Mouse (Mus musculus) cerebellum, adult 2 months (tissue): ENCODE measurements around the gene Ubqln4. TPM values are rescaled to one million over a fixed set of nuclear protein-coding genes. Genes with fewer than 3 reads are reported as not detected.

ENCODE experiments used
- DNase-seq, 2 experiments: peaks; one replicate each; pipeline ENCODE4 v3.0.0; 2021
- H3K27ac ChIP-seq: fragments of 200-500 bp; 2 replicates; pipeline ENCODE4 v1.5.1; 2012; ENCODE audit warnings: low read length, control low read depth, inconsistent platforms; ENCODE audit not compliant: insufficient read depth
- H3K27me3 ChIP-seq: fragments of 200-500 bp; 2 replicates; pipeline ENCODE4 v1.6.1; 2012; ENCODE audit warnings: inconsistent platforms, mild to moderate bottlenecking, low read length, moderate library complexity; ENCODE audit not compliant: control insufficient read depth, insufficient read depth
- H3K4me1 ChIP-seq: fragments of 200-500 bp; 2 replicates; pipeline ENCODE4 v1.6.1; 2011; ENCODE audit warnings: low read length; ENCODE audit not compliant: control insufficient read depth, insufficient read depth
- H3K4me3 ChIP-seq: fragments of 200-500 bp; replicated peaks from 2 replicates; pipeline ENCODE3; 2011; ENCODE audit warnings: mild to moderate bottlenecking, low read depth, low read length, control low read depth; ENCODE audit not compliant: insufficient read depth
- CTCF ChIP-seq: fragments of 200-500 bp; IDR thresholded peaks from 2 replicates; pipeline ENCODE4 v1.5.1; 2011; ENCODE audit warnings: low read depth, mild to moderate bottlenecking, control low read depth, low read length, moderate library complexity, borderline replicate concordance; ENCODE audit not compliant: insufficient read depth
- POLR2A ChIP-seq: fragments of 200-500 bp; IDR thresholded peaks from 2 replicates; pipeline ENCODE4 v1.6.1; 2011; ENCODE audit warnings: low read length, control low read depth, borderline replicate concordance; ENCODE audit not compliant: insufficient read depth
- WGBS: fragments of 180-500 bp; shearing (Covaris S2); methylation state at CpG from one replicate; pipeline ENCODE4 v1.1.7; 2018; 5-methylcytosine and 5-hydroxymethylcytosine counted together
- polyA plus RNA-seq: library from polyadenylated mRNA; depleted of rRNA; stranded (reverse); fragments of >200 nt; gene quantifications from 2 replicates; pipeline ENCODE4 v1.2.3, GENCODE M21; 2012; rRNA removed

Ubqln4 gene
- polyA plus RNA-seq, result 86.4 and 87.3 TPM in 2 replicates

DNA sequence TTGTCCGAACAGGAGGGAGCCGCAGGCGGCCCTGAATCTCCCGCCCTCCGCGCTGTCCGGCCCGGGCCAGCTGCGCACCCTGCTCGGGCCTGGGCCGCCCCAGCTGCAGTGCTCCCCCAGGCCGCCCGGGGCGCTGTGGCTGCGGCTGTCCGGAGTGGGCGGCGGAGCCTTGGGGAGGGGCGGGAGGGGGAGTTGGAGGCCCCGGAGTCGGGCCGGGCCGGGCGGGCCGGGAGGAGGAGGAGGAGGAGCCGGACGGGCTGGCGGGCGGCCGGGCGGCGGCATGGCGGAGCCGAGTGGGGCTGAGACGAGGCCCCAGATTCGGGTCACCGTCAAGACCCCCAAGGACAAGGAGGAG is at the start of gene Ubqln4:
Ubqln4 (plus strand) TSS at position 234 of the 355 bp plus-strand sequence.
- Histone ChIP-seq H3K27me3 (no peaks in the 10 kb centered on the region), H3K27ac (peak within 1 kb of the TSS; percentile 84), H3K4me1 (peaks cover 18% of the 10 kb centered on the region), H3K4me3 (peak within 1 kb of the TSS; percentile 93)
- 1% methylated on average over 36 of the region's 37 CpGs for WGBS
- DNase-seq, result peak; percentile 89 to 92
- peak; percentile 37; the same call in 1 of the 2 replicates for TF ChIP-seq POLR2A
- TF ChIP-seq CTCF, result peak; percentile 62

DNA sequence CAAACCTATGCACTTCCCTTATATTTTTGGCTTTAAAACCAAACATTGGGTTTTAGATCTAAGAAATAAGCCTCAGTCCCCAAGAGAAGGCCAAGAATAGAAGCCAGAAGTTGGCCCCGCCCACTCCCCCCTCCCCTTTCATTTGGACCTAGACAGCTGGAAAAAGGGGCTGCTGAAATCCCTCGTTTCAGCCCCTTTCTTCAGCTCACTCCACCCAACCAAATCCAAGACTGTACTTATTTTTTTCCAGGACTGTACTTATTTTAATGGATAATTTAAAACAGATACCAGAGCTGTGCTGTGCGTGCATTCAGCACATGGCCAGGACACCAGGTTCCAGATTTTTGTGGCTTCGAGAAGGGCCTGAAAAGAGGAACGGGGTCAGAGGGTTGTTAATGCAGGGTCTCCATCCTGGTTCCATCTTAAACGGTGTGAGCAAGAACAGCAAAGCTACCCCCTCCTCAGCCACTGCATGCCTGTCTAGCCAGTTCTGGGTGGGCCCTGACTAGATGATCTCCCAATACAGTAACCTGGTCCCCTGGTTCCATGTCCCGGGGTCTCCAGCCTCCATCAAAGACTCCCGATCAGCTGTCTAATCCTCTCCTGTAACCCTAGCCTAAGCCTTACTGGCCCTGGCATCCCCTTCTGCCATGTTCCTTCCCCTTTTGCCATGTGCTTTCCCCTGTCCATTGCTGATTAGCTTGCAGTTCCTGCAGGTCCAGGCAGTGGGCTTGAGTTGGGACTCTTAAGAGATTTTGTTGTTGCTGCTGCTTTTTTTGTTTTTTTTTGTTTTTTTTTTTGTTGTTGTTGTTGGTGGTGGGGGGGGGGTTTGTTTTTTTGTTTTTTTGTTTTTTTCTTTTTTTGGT is 49.4 kb upstream of the Ubqln4 start:
- Histone ChIP-seq H3K4me1 (peaks cover 14% of the 10 kb centered on the region), H3K4me3 (no peak overlapping the region), H3K27ac (no peak overlapping the region), H3K27me3 (no peaks in the 10 kb centered on the region)
- 64% methylated on average over 8 of the region's 8 CpGs for WGBS
- TF ChIP-seq CTCF (no peak), POLR2A (no peak)
- no peak for DNase-seq

DNA sequence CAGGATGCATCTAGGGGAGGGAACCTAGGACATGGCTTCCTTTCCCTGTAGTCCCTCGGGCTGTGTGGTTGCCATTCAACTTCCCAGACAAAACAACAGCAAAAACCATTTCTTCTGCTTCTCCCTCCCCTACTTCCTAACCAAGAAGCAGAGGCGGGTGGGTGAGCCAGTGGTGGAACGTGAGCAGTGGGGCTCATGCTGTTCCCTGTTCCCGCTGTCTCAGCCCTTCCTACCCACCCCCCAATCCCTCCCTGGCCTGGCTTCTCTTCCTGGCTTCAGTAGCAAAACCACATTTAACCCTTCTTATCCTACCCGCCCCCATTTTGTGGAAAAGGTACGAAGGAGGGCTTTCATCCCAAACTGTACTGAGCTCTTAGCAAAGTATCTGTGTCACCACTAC is 48.5 kb upstream of the Ubqln4 start:
- DNase-seq, result no peak
- Histone ChIP-seq H3K4me1 (peaks cover 17% of the 10 kb centered on the region), H3K27ac (no peak overlapping the region), H3K27me3 (no peaks in the 10 kb centered on the region), H3K4me3 (no peak overlapping the region)
- WGBS, result 76% methylated on average over 6 of the region's 6 CpGs
- TF ChIP-seq POLR2A (no peak), CTCF (no peak)

DNA sequence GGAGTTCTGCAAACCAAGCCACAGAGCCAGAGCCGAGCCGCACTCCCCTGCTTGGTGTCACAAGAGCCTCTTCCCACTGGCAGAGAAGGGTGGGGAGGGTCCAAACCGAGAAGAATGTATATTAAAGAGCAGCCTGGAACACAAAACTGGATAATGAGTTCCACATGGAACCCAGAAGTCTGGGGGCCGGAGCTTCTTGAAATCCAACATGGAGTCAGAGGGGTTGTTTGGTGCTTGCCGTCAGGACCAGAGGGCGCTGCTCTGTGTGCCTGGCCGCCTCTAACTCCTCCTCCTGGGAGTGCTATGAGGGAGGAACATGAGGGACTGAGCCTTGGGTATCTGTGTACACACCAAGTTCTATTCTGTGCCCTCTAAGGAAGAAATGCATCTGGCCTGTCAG is 47.8 kb upstream of the Ubqln4 start:
- TF ChIP-seq CTCF, result no peak
- TF ChIP-seq POLR2A, result no peak
- Histone ChIP-seq H3K4me3 (no peak overlapping the region), H3K27ac (no peak overlapping the region), H3K4me1 (peaks cover 14% of the 10 kb centered on the region), H3K27me3 (no peaks in the 10 kb centered on the region)
- WGBS, result 63% methylated on average over 7 of the region's 7 CpGs
- no peak for DNase-seq

DNA sequence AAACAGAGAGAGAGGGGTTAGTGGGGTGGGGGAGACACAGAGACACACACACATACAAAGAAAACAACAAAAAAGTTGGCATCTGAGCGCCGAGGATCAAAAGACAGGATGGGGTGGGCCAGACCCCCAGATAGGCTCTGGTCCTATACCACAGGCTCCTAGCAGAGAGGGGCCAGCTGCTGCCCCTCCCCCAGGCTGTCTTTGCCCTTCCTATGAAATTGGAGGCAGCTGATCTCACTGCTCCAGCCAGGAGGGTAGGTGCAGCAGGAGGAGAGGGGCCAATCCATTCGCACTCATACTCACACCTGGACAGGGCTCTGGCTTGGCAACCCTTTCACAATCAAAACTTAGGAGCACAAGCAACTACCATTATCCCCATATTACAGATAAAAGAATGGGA is 44.3 kb upstream of the Ubqln4 start:
- no peaks in the 10 kb centered on the region for H3K27me3 ChIP-seq
- DNase-seq, result no peak
- H3K4me1 ChIP-seq, result peaks cover 3% of the 10 kb centered on the region; the same call in 1 of the 2 replicates
- 61% methylated on average over 3 of the region's 3 CpGs for WGBS
- TF ChIP-seq CTCF (no peak), POLR2A (no peak)
- peak overlapping the region; percentile 56 for H3K4me3 ChIP-seq
- H3K27ac ChIP-seq, result peak overlapping the region; percentile 68; the same call in 1 of the 2 replicates

DNA sequence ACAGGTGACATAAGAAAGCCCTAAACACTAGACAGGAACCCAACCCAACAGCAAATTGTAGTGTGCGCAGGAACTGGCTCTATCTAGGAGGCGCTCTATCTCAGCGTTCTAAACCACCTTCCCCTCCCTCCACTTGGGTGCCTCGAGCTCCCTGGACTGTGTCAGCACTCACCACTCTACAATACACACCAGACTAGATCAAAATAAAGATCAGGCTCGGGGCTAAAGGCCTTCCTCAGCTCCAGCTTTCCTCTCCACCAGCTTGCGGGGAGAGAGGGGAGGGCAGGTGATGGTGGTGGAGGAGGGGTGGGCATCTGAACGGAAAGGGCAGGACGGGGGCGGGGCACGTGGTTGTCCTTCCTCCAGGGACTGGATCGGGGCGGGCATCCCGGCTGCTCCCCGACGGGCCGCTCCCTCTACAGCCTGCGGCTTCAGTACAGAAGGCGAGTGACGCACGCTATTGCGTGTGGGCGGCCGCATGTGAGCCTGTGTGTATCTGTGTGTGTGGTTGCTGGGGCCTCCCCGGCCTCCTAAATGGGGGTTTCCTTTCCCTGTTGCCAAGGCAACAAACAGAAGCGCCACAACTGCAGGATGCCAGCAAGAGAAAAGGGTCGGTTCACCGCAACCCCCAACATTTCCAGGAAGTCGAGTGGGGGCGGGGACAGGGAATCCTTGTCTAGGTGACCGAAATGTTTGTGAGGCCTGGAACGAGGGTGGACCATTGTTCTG is 43.7 kb upstream of the Ubqln4 start, which contains the start of gene Lmna:
Lmna (minus strand) TSS at position 265 of the 729 bp plus-strand sequence.
- TF ChIP-seq POLR2A (peak; percentile 68; the same call in 1 of the 2 replicates), CTCF (peak; percentile 50; the same call in 1 of the 2 replicates)
- WGBS, result 2% methylated on average over 31 of the region's 31 CpGs
- H3K27me3 ChIP-seq, result no peaks in the 10 kb centered on the region
- DNase-seq, result peak; percentile 93 to 95
- peak within 1 kb of the TSS; percentile 56 for H3K4me3 ChIP-seq
- peak within 1 kb of the TSS; percentile 68 for H3K27ac ChIP-seq
- H3K4me1 ChIP-seq, result peaks cover 3% of the 10 kb centered on the region; the same call in 1 of the 2 replicates

DNA sequence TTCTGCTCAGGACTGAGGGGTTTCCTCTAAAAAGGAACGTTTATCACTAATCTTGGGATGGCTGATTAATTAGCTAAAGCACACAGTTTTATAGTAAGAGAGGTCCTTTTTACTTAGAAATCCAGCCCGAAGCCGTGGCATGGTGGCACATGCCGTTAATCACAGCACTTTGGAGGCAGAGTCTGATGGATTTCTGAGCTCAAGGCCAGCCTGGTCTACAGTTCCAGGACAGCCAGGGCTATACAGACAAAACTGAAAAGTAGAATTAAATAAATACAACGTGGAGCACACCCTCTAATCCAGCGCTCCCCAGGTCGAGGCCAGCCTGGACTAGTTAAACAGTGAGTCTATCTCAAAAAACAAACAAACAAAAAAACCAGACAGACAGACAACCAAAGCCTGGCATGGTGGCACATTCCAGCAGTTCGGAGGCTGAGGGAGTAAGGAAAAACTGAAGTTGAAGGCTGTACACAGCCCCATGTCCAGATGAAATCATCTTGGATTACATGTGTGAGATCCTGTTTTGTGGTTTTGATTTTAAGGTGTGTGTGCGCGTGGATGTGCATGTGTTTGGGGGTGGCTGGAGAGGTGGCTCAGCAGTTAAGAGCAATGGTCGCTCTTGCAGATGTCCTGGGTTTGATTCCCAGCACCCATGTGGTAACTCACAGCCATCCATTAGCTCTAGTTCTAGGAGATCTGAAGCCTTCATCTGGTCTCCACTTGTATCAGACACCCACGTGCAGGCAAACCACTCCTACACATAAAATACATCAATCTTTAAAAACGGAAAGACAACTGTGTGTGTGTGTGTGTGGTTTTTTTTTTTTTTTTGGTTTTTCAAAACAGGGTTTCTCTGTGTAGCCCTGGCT is 42.9 kb upstream of the Ubqln4 start:
- H3K4me1 ChIP-seq, result peaks cover 3% of the 10 kb centered on the region; the same call in 1 of the 2 replicates
- peak overlapping the region; percentile 56 for H3K4me3 ChIP-seq
- no peaks in the 10 kb centered on the region for H3K27me3 ChIP-seq
- no peak for DNase-seq
- TF ChIP-seq POLR2A (no peak), CTCF (no peak)
- WGBS, result 68% methylated on average over 13 of the region's 13 CpGs
- peak overlapping the region; percentile 24 for H3K27ac ChIP-seq
